Mouse (Mus musculus): ENCODE data around the gene Prtn3.

The Prtn3 gene

GRCm38 (mm10) chr10:79909092-79909922 is 35.0 kb downstream of the Prtn3 start:
- WGBS, result 16% methylated on average over 14 of the region's 14 CpGs

GRCm38 (mm10) chr10:79910556-79910955 is 36.3 kb downstream of the Prtn3 start, which contains the start of gene Gm26602:
Gm26602 (plus strand) TSS chr10:79910856.
- 92% methylated on average over 4 of the region's 4 CpGs for WGBS

GRCm38 (mm10) chr10:79912412-79912811 is 38.1 kb downstream of the Prtn3 start:
- WGBS, result 76% methylated on average over 20 of the region's 20 CpGs

GRCm38 (mm10) chr10:79914131-79914947 is 40.1 kb downstream of the Prtn3 start:
- 64% methylated on average over 9 of the region's 11 CpGs for WGBS

DNA sequence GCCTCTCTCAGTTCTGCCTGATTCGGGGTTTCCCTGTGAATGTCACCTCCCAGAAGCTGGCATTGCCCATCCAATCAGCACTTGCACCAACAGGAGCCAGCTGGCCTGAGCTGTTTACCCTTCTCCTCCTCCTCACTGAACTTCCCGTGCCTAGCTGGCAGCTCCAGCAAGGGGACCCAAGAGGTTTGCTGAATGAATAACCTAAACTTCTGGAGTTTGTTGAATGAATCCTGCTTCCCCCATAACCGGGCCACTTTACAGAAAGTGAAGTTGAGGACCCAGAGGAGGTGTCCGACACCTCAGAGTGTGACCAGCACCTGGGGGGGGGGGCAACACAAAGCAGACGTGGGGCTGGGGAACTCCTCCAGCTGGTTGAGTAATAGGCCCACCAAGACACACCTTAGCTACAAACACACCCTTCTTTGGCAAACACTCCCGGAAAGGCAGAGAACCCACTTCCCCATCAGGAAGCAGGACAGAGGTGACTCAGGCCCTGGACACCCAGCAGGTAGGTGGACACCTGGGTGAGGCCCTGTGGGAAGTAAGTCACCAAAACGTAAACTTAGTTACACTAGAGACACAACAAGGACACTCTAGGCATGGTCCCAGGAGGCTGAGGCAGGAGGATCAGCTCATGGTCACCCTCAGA is 40.8 kb downstream of the Prtn3 start:
- 46% methylated on average over 7 of the region's 7 CpGs for WGBS

- 5% methylated on average over 8 of the region's 8 CpGs for WGBS
Measured at GRCm38 (mm10) chr10:79916081-79916480, 41.8 kb downstream of the Prtn3 start.

GRCm38 (mm10) chr10:79916808-79917531 is 42.7 kb downstream of the Prtn3 start, which contains the start of gene Kiss1r:
Kiss1r (plus strand) TSS chr10:79916971.
- 1% methylated on average over 42 of the region's 42 CpGs for WGBS

GRCm38 (mm10) chr10:79917532-79918100 is 43.3 kb downstream of the Prtn3 start:
- 63% methylated on average over 5 of the region's 5 CpGs for WGBS

DNA sequence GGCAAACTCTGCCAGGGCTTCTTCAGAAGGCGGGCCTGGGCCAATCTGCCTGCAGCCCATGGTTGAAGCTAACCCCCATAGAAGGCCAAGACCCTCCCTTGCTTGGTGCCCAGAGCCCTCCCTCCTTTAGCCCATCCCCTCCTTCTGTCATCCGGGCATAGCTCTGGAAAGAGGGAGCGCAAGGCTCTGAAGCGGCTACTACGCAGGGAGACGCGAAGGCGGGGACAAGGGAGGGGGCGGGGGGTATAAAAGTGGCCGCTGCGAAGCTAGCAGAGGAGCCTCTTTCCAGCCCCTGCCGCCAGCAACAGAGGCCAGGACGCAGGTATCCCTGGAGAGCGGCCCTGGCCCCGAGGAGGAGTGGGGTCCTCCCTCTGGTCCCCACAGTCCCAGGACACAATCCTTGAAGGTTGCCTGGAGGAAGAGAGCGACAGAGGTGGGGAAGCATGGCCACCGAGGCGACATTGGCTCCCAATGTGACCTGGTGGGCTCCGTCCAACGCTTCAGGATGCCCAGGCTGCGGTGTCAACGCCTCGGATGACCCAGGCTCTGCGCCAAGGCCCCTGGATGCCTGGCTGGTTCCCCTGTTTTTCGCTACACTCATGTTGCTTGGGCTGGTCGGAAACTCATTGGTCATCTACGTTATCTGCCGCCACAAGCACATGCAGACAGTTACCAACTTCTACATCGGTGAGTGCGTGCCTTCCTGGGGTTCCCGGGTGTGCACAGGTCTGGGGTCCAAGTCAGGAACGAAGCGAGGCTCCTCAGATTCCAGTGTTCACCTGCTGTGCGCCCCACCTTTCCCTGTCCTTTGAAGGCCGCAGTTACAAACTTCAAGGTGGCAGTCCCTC is 44.2 kb downstream of the Prtn3 start:
- 21% methylated on average over 35 of the region's 35 CpGs for WGBS

DNA sequence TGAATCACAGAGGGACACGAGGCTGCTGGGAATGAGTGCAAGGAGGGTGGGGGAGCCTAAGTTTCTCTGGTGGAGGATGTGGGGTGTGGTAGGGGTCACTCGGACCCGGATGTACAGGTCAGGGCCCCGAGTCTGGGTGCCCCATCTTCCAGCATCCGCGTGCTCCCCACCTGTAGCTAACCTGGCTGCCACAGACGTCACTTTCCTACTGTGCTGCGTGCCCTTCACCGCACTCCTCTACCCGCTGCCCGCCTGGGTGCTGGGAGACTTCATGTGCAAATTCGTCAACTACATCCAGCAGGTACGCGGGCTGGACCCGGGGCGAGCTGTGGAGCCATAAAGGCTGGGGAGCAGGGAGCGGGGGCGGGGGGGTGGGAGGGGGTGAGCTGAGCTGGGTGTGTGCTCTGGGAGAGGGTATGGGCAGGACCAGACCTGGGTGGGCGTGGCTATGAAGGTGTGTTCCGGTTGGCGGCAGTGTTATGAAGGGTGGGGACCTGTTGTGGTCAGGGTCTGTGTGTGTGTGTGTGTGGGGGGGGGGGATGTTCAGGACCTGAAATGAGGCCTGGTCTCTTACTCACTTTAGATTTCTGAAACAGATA is 45.1 kb downstream of the Prtn3 start:
- 16% methylated on average over 21 of the region's 21 CpGs for WGBS

DNA sequence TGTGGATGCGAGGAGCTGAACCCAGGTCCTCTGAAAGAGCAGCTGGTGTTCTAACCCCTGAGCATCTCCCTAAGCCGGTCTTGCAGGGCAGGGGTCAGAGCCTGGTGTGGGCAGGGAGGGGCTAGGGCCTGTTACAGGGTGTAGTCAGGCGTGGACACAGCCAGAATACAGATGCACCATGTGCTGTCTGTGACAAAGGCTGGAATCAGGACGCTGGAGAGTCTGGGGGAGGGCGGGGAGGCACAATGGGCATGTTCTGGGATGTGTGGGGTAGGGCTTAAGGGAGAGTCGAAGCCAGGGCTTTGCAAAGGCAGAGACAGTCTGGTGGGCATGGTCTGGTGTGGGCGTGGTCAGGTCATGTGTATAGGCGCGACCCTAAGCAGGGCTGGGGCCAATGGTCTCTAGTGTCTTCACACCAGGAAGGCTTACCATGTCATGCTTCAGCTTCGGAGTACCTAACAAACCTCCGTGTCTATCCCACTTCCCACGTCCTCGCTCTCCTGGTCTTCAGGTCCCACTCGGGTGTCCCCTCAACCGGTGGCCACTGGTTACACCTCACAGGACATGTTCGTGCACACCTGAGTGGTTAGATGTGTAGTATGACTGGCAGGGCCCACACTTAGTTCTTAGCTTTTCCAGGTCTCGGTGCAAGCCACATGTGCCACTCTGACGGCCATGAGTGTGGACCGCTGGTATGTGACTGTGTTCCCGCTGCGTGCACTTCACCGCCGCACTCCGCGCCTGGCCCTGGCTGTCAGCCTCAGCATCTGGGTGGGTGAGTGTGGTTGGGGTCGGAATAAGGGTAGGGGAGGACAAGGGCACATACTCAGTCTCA is 46.0 kb downstream of the Prtn3 start:
- WGBS, result 29% methylated on average over 26 of the region's 26 CpGs

DNA sequence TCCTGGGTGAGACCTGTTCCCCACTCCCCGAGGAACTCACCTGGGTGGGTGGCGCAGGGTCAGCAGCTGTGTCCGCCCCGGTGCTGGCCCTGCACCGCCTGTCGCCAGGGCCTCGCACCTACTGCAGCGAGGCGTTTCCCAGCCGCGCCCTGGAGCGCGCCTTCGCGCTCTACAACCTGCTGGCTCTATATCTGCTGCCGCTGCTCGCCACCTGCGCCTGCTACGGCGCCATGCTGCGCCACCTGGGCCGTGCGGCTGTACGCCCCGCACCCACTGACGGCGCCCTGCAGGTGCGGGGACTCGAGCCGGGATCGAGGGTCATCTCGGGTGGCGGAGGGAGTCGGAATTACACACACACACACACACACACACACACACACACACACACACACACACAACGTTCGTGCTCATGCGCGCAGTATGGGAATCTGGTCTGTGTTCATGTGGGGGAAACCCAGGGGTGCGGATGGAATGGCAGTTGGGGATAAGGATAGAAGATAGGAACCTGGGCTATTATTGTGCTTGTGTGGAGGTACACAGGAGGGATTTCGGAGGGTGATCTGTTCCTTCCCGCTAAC is 46.8 kb downstream of the Prtn3 start, which contains the start of gene R3hdm4:
TSS of gene R3hdm4 (minus strand) at position 251 of the 578 bp plus-strand sequence.
- WGBS, result 8% methylated on average over 41 of the region's 41 CpGs

- 18% methylated on average over 34 of the region's 34 CpGs for WGBS
Measured at GRCm38 (mm10) chr10:79921572-79921971, 47.3 kb downstream of the Prtn3 start.

DNA sequence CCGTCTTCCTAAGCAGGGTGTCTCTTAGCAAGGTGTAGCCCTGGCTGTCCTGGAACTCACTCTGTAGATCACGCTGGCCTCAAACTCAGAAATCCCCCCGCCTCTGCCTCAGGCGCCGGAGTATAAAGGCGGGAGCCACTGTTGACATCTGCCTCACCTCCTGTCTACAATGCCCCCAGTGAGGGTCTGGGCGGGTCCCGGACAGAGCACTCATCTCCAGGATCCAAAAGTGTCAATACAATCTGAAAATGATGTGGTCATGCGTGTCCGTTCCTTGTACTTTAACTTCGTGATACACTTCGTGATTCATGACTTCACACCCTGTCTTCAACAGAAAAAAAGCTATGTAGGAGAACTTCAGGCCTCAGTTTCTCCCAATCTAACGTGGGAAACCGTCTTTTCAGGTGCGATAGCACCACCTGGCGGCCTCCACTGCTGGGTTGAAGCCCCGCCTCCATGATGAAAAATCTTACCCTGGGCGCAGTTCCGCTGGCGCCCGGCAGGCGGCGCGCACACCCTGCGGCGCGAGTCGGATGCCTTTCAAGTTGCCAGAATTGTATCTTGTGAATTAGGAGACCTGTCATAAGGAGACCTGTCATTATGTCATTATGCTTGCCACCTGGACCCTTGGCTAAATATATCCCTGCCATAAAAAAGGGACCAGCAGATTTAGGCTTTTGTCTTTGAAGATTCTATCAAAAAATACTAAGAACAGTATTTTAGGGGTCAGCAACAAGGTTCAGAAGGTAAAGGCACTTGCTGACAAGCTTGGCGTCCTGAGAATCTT is 50.9 kb downstream of the Prtn3 start:
- WGBS, result 9% methylated on average over 29 of the region's 29 CpGs

- 5% methylated on average over 15 of the region's 15 CpGs for WGBS
Measured at GRCm38 (mm10) chr10:79925785-79926490, 51.7 kb downstream of the Prtn3 start.

GRCm38 (mm10) chr10:79926491-79927323 is 52.4 kb downstream of the Prtn3 start, which contains the start of gene Arid3a:
Arid3a (plus strand) TSS chr10:79927043.
- under 1% methylated on average over 63 of the region's 63 CpGs for WGBS

All from cerebral cortex, adult 2 months (tissue).